In genomic region chr7:35146269-35146668, GRCm38 (mm10) we compare ENCODE assay signal across 14 mouse cellular contexts. TPM values are rescaled to one million over a fixed set of nuclear protein-coding genes. Genes with fewer than 3 reads are reported as not detected.
DNase-seq lines count a peak whose midpoint lies in the region; ATAC-seq and TF ChIP-seq lines count a peak whose summit lies in the region.
"Had no signal": no experiment of that assay in that cellular context is flagged by ENCODE, and none has a peak within 500 bp of the region (broad histone marks: within the 10 kb centered on the region; RNA-seq: fewer than 3 reads in every experiment).

No protein-coding gene starts in this region.

- WGBS in lung, adult 2 months, result 53% methylated on average over 10 of the region's 10 CpGs
- WGBS in neural tube, embryonic 15.5 days, result 91% methylated on average over 10 of the region's 10 CpGs

- no peak for TF ChIP-seq POLR2A in lung, adult 2 months (IDR thresholded peaks at IDR 0.05; ENCODE audit: borderline replicate concordance, extremely low read depth, low read depth, low read length)

- H3K27ac ChIP-seq in neural tube, embryonic 15.5 days (replicated peaks), result no peak overlapping the region
- H3K27ac ChIP-seq: hindbrain, embryonic 10.5 days; limb, embryonic 12.5 days had no signal

- H3K36me3 ChIP-seq in neural tube, embryonic 15.5 days, result no peaks in the 10 kb centered on the region
- H3K36me3 ChIP-seq: hindbrain, embryonic 10.5 days; limb, embryonic 12.5 days had no signal

- H3K9me3 ChIP-seq in neural tube, embryonic 15.5 days (replicated peaks), result no peaks in the 10 kb centered on the region
- H3K9me3 ChIP-seq: hindbrain, embryonic 10.5 days; limb, embryonic 12.5 days had no signal

- H3K4me3 ChIP-seq in lung, adult 2 months (replicated peaks; ENCODE audit: extremely low read depth, low read depth, low read length), result no peak overlapping the region
- no peak overlapping the region for H3K4me3 ChIP-seq in neural tube, embryonic 15.5 days (replicated peaks)
- H3K4me3 ChIP-seq: hindbrain, embryonic 10.5 days; limb, embryonic 12.5 days had no signal

- peak; percentile 33 for DNase-seq in gastrocnemius, adult 18-20 months (ENCODE audit: low spot score)
- no peak for DNase-seq in gastrocnemius, postnatal 10 days
- DNase-seq in urinary bladder, adult 2 months (ENCODE audit: low spot score), result peak; percentile 58
- DNase-seq in urinary bladder, postnatal 10 days (ENCODE audit: low spot score), result no peak
- DNase-seq in lung, adult 2 months, result peak; percentile 65
- no peak for DNase-seq in ovary, adult 18-20 months (ENCODE audit: low spot score)
- DNase-seq in cerebellum, adult 11-12 months, result no peak
- DNase-seq: adrenal gland, adult 8-10 months; B cell, adult 2 months; midbrain, embryonic 14.5 days; thymus, adult 18-20 months had no signal

- H3K27me3 ChIP-seq in neural tube, embryonic 15.5 days (replicated peaks), result no peaks in the 10 kb centered on the region
- H3K27me3 ChIP-seq: limb, embryonic 12.5 days had no signal

- ATAC-seq in neural tube, embryonic 15.5 days (ENCODE audit: low FRiP score), result no peak

- no peak overlapping the region for H3K4me2 ChIP-seq in neural tube, embryonic 15.5 days
- H3K4me2 ChIP-seq: limb, embryonic 12.5 days had no signal

- peaks cover 2% of the 10 kb centered on the region; the same call in 1 of the 2 replicates for H3K4me1 ChIP-seq in lung, adult 2 months (ENCODE audit: control insufficient read depth, insufficient read depth, low read length)
- peaks cover 7% of the 10 kb centered on the region; the same call in 1 of the 2 replicates for H3K4me1 ChIP-seq in neural tube, embryonic 15.5 days

- TF ChIP-seq CTCF in lung, adult 2 months (IDR thresholded peaks at IDR 0.05; ENCODE audit: insufficient read depth, low read length), result no peak

- H3K9ac ChIP-seq in neural tube, embryonic 15.5 days (replicated peaks), result no peak overlapping the region
- H3K9ac ChIP-seq: limb, embryonic 12.5 days had no signal

RNA-seq across cellular contexts. Expression of gene Cebpa, which starts 27.2 kb away (rescaled TPM):
- total RNA-seq in gastrocnemius, adult 18-20 months (2021), result 1 to 10 TPM; 3.6 to 6.7 TPM
- total RNA-seq in gastrocnemius, postnatal 10 days (2021), result 1 to 10 TPM; 7.5 to 8.2 TPM
- 28.5 and 31.0 TPM in 2 replicates for polyA plus RNA-seq in urinary bladder, adult 2 months (2012; rRNA removed)
- polyA plus RNA-seq in lung, adult 2 months (2012; rRNA removed), result 148 and 282 TPM in 2 replicates
- polyA plus RNA-seq in neural tube, embryonic 15.5 days (2015; fragmentation: Nextera tagmentation; extraction: Ambion mirVana), result 0.74 and 1.9 TPM in 2 replicates

RNA-seq across cellular contexts. Expression of gene Slc7a10, which starts 39.9 kb away (rescaled TPM):
- 1 to 10 TPM in 1 of 2 experiments, under 1 TPM in 1; 0.75 to 1.9 TPM for total RNA-seq in gastrocnemius, adult 18-20 months (2021)
- total RNA-seq in gastrocnemius, postnatal 10 days (2021), result 1 to 10 TPM; 2.8 to 4.1 TPM
- 3.7 and 7.7 TPM in 2 replicates for polyA plus RNA-seq in urinary bladder, adult 2 months (2012; rRNA removed)
- polyA plus RNA-seq in lung, adult 2 months (2012; rRNA removed), result 81.4 and 82.4 TPM in 2 replicates
- polyA plus RNA-seq in neural tube, embryonic 15.5 days (2015; fragmentation: Nextera tagmentation; extraction: Ambion mirVana), result 24.1 and 25.6 TPM in 2 replicates

Comparison
In these comparisons a context has a peak if more than half of its experiments do, and no peak if none do; other contexts are left out.
1. DNase-seq: peak in gastrocnemius, adult 18-20 months (single experiment), urinary bladder, adult 2 months (single experiment) and lung, adult 2 months (single experiment); none in gastrocnemius, postnatal 10 days (single experiment), urinary bladder, postnatal 10 days (single experiment), ovary, adult 18-20 months (single experiment) and cerebellum, adult 11-12 months (single experiment).
2. RNA of gene Cebpa, which starts 27.2 kb away (polyA plus RNA-seq): 148 to 282 TPM in lung, adult 2 months and 28.5 to 31.0 TPM in urinary bladder, adult 2 months; 0.74 to 1.9 TPM in neural tube, embryonic 15.5 days; every median in the first group is over 10 times any median in the second.